Mouse (Mus musculus): ENCODE results near the gene Slc9a6.

GRCm38 (mm10) chrX:56679066-56679465 lies 69.5 kb downstream of the Slc9a6 start:
- TF ChIP-seq E2F4 (IDR thresholded peaks at IDR 0.05; ENCODE audit: insufficient read depth): no peak
- TF ChIP-seq POLR2A (IDR thresholded peaks at IDR 0.05; ENCODE audit: insufficient read length, low read depth): no peak

Data from myocyte (in vitro differentiated cells).